Mouse (Mus musculus): ENCODE measurements at regions not wholly inside any gene's neighbourhood (a gene's known extent, or its start where the extent isn't known, plus 50 kb on each side); places are given as distances from the start of the nearest gene placed in this dataset.

GRCm38 (mm10) chr3:45523281-45523680, 145.1 kb downstream of the Pcdh10 start:
- H3K9ac ChIP-seq (ENCODE audit: insufficient read depth, low read depth, low read length, poor library complexity, severe bottlenecking), result no peak overlapping the region
- in situ Hi-C loops (cut with MboI; ENCODE audit: low sequenced_read_pairs in 2 of 2, unreplicated experiment in 2 of 2), result no loop called here
- no peak for TF ChIP-seq HCFC1 (IDR thresholded peaks at IDR 0.05; ENCODE audit: borderline replicate concordance, insufficient read depth, low read length)
- H3K4me1 ChIP-seq (ENCODE audit: control insufficient read depth in 2 of 2, insufficient read depth in 2 of 2, low read length in 2 of 2, poor library complexity in 1 of 2), result no peaks in the 10 kb centered on the region
- no peaks in the 10 kb centered on the region for H3K36me3 ChIP-seq (ENCODE audit: control insufficient read depth, insufficient read depth, low read length, poor library complexity, severe bottlenecking)
- H3K27ac ChIP-seq (ENCODE audit: insufficient read depth, low read depth, low read length, poor library complexity, severe bottlenecking), result no peak overlapping the region
- DNase-seq (ENCODE audit: low read depth, low spot score), result no peak
- no peak overlapping the region for H3K4me3 ChIP-seq (ENCODE audit: insufficient read depth in 1 of 2, low read depth in 1 of 2, low read length in 2 of 2, poor library complexity in 1 of 2, severe bottlenecking in 1 of 2)
- no peaks in the 10 kb centered on the region for H3K9me3 ChIP-seq (ENCODE audit: control insufficient read depth, insufficient read depth, low read depth, low read length)

- TF ChIP-seq CHD2 (IDR thresholded peaks at IDR 0.05; ENCODE audit: low read depth, low read length) (no peak), MAFK (IDR thresholded peaks at IDR 0.05; ENCODE audit: insufficient read depth, low read depth, low read length) (no peak), HCFC1 (IDR thresholded peaks at IDR 0.05; ENCODE audit: borderline replicate concordance, insufficient read depth, low read length) (no peak), ZNF384 (IDR thresholded peaks at IDR 0.05; ENCODE audit: low read depth, low read length) (no peak), ZC3H11A (IDR thresholded peaks at IDR 0.05; ENCODE audit: borderline replicate concordance, low read depth, low read length) (no peak)
- Histone ChIP-seq H3K9me3 (ENCODE audit: control insufficient read depth, insufficient read depth, low read depth, low read length) (no peaks in the 10 kb centered on the region), H3K27ac (ENCODE audit: insufficient read depth, low read depth, low read length, poor library complexity, severe bottlenecking) (no peak overlapping the region), H3K36me3 (ENCODE audit: control insufficient read depth, insufficient read depth, low read length, poor library complexity, severe bottlenecking) (no peaks in the 10 kb centered on the region), H3K4me3 (ENCODE audit: insufficient read depth in 1 of 2, low read depth in 1 of 2, low read length in 2 of 2, poor library complexity in 1 of 2, severe bottlenecking in 1 of 2) (no peak overlapping the region), H3K9ac (ENCODE audit: insufficient read depth, low read depth, low read length, poor library complexity, severe bottlenecking) (no peak overlapping the region), H3K4me1 (ENCODE audit: control insufficient read depth in 2 of 2, insufficient read depth in 2 of 2, low read length in 2 of 2, poor library complexity in 1 of 2) (no peaks in the 10 kb centered on the region)
- DNase-seq (ENCODE audit: low read depth, low spot score), result no peak
- in situ Hi-C loops (cut with MboI; ENCODE audit: low sequenced_read_pairs in 2 of 2, unreplicated experiment in 2 of 2), result no loop called here
Observed at GRCm38 (mm10) chr3:45547091-45547490, 168.9 kb downstream of the Pcdh10 start.

- Histone ChIP-seq H3K9me3 (ENCODE audit: control insufficient read depth, insufficient read depth, low read depth, low read length) (no peaks in the 10 kb centered on the region), H3K36me3 (ENCODE audit: control insufficient read depth, insufficient read depth, low read length, poor library complexity, severe bottlenecking) (no peaks in the 10 kb centered on the region), H3K9ac (ENCODE audit: insufficient read depth, low read depth, low read length, poor library complexity, severe bottlenecking) (no peak overlapping the region), H3K27ac (ENCODE audit: insufficient read depth, low read depth, low read length, poor library complexity, severe bottlenecking) (no peak overlapping the region), H3K4me3 (ENCODE audit: insufficient read depth in 1 of 2, low read depth in 1 of 2, low read length in 2 of 2, poor library complexity in 1 of 2, severe bottlenecking in 1 of 2) (no peak overlapping the region), H3K4me1 (ENCODE audit: control insufficient read depth in 2 of 2, insufficient read depth in 2 of 2, low read length in 2 of 2, poor library complexity in 1 of 2) (no peaks in the 10 kb centered on the region)
- peak; percentile 40 for DNase-seq (ENCODE audit: low read depth, low spot score)
- no peak for TF ChIP-seq ZNF384 (IDR thresholded peaks at IDR 0.05; ENCODE audit: low read depth, low read length)
- TF ChIP-seq ZC3H11A (IDR thresholded peaks at IDR 0.05; ENCODE audit: borderline replicate concordance, low read depth, low read length), result peak; percentile 37
- TF ChIP-seq MAFK (IDR thresholded peaks at IDR 0.05; ENCODE audit: insufficient read depth, low read depth, low read length), result no peak
- in situ Hi-C loops (cut with MboI; ENCODE audit: low sequenced_read_pairs in 2 of 2, unreplicated experiment in 2 of 2), result no loop called here
Observed at GRCm38 (mm10) chr3:45555736-45556135, 177.5 kb downstream of the Pcdh10 start.

GRCm38 (mm10) chr3:45572995-45573394, 194.8 kb downstream of the Pcdh10 start:
- no peaks in the 10 kb centered on the region for H3K9me3 ChIP-seq (ENCODE audit: control insufficient read depth, insufficient read depth, low read depth, low read length)
- TF ChIP-seq HCFC1 (IDR thresholded peaks at IDR 0.05; ENCODE audit: borderline replicate concordance, insufficient read depth, low read length) (no peak), ZNF384 (IDR thresholded peaks at IDR 0.05; ENCODE audit: low read depth, low read length) (no peak), ZC3H11A (IDR thresholded peaks at IDR 0.05; ENCODE audit: borderline replicate concordance, low read depth, low read length) (no peak), CHD2 (IDR thresholded peaks at IDR 0.05; ENCODE audit: low read depth, low read length) (no peak)
- in situ Hi-C loops (cut with MboI; ENCODE audit: low sequenced_read_pairs in 2 of 2, unreplicated experiment in 2 of 2), result no loop called here
- no peak for DNase-seq (ENCODE audit: low read depth, low spot score)
- no peak overlapping the region for H3K27ac ChIP-seq (ENCODE audit: insufficient read depth, low read depth, low read length, poor library complexity, severe bottlenecking)
- no peak overlapping the region for H3K4me3 ChIP-seq (ENCODE audit: insufficient read depth in 1 of 2, low read depth in 1 of 2, low read length in 2 of 2, poor library complexity in 1 of 2, severe bottlenecking in 1 of 2)
- no peaks in the 10 kb centered on the region for H3K4me1 ChIP-seq (ENCODE audit: control insufficient read depth in 2 of 2, insufficient read depth in 2 of 2, low read length in 2 of 2, poor library complexity in 1 of 2)
- H3K36me3 ChIP-seq (ENCODE audit: control insufficient read depth, insufficient read depth, low read length, poor library complexity, severe bottlenecking), result no peaks in the 10 kb centered on the region
- no peak overlapping the region for H3K9ac ChIP-seq (ENCODE audit: insufficient read depth, low read depth, low read length, poor library complexity, severe bottlenecking)

DNA sequence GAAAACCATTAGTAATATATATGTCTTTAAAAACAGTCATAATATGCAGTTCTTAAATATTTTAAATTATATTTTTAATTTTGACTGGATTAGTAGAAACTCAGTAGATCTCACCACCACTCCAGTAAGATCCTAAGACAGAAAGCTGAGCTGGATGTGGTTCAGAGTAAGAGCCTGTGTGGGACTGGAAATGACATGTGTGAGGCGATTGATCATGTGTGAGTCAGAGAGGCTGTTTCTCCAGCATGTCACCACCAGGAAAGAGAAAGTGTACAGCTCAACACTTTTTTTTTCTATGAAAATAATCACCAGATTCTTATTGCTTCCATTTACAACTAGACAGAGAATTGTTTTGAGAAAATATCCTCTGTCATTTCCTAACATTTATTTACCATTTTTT, 198.8 kb downstream of the Pcdh10 start:
- Histone ChIP-seq H3K27ac (ENCODE audit: insufficient read depth, low read depth, low read length, poor library complexity, severe bottlenecking) (no peak overlapping the region), H3K9ac (ENCODE audit: insufficient read depth, low read depth, low read length, poor library complexity, severe bottlenecking) (no peak overlapping the region), H3K4me3 (ENCODE audit: insufficient read depth in 1 of 2, low read depth in 1 of 2, low read length in 2 of 2, poor library complexity in 1 of 2, severe bottlenecking in 1 of 2) (no peak overlapping the region), H3K9me3 (ENCODE audit: control insufficient read depth, insufficient read depth, low read depth, low read length) (no peaks in the 10 kb centered on the region), H3K36me3 (ENCODE audit: control insufficient read depth, insufficient read depth, low read length, poor library complexity, severe bottlenecking) (no peaks in the 10 kb centered on the region), H3K4me1 (ENCODE audit: control insufficient read depth in 2 of 2, insufficient read depth in 2 of 2, low read length in 2 of 2, poor library complexity in 1 of 2) (no peaks in the 10 kb centered on the region)
- TF ChIP-seq ZNF384 (IDR thresholded peaks at IDR 0.05; ENCODE audit: low read depth, low read length) (no peak), MAFK (IDR thresholded peaks at IDR 0.05; ENCODE audit: insufficient read depth, low read depth, low read length) (no peak), HCFC1 (IDR thresholded peaks at IDR 0.05; ENCODE audit: borderline replicate concordance, insufficient read depth, low read length) (no peak), ZC3H11A (IDR thresholded peaks at IDR 0.05; ENCODE audit: borderline replicate concordance, low read depth, low read length) (no peak), CHD2 (IDR thresholded peaks at IDR 0.05; ENCODE audit: low read depth, low read length) (no peak)
- no peak for DNase-seq (ENCODE audit: low read depth, low spot score)
- in situ Hi-C loops (cut with MboI; ENCODE audit: low sequenced_read_pairs in 2 of 2, unreplicated experiment in 2 of 2), result no loop called here

Measured in ES-E14 (cell line).